Mouse (Mus musculus) neural tube, embryonic 12.5 days (tissue): ENCODE data around the gene Zfpm1. TPM values are rescaled to one million over a fixed set of nuclear protein-coding genes. Genes with fewer than 3 reads are reported as not detected.

Experiments used
- ATAC-seq: fragments of 200-750 bp; cut with Nextera tagmentation; 2 replicates; pipeline ENCODE4 v1.8.0; 2017; ENCODE audit warnings: low read depth, mild to moderate bottlenecking, moderate TSS enrichment, moderate library complexity; ENCODE audit not compliant: low FRiP score
- H3K27ac ChIP-seq: fragments of 300-500 bp; sonication (generic); 2 replicates; pipeline ENCODE4 v1.5.1; 2016
- H3K27me3 ChIP-seq: fragments of 300-500 bp; sonication (generic); replicated peaks from 2 replicates; pipeline ENCODE4 v1.6.1; 2016; ENCODE audit warnings: mild to moderate bottlenecking
- H3K36me3 ChIP-seq: fragments of 300-500 bp; sonication (generic); 2 replicates; pipeline ENCODE4 v1.6.1; 2016; ENCODE audit warnings: mild to moderate bottlenecking
- H3K4me1 ChIP-seq: fragments of 300-500 bp; sonication (generic); 2 replicates; pipeline ENCODE4 v1.6.1; 2016
- H3K4me2 ChIP-seq: fragments of 300-500 bp; sonication (generic); replicated peaks from 2 replicates; pipeline ENCODE4 v1.6.1; 2016; ENCODE audit warnings: mild to moderate bottlenecking
- H3K4me3 ChIP-seq: fragments of 300-500 bp; sonication (generic); 2 replicates; pipeline ENCODE4 v1.5.1; 2016
- H3K9ac ChIP-seq: fragments of 300-500 bp; sonication (generic); 2 replicates; pipeline ENCODE4 v1.6.1; 2016; ENCODE audit warnings: mild to moderate bottlenecking
- H3K9me3 ChIP-seq: fragments of 300-500 bp; sonication (generic); 2 replicates; pipeline ENCODE4 v1.6.1; 2016; ENCODE audit warnings: mild to moderate bottlenecking
- WGBS: fragments of 180-500 bp; shearing (Covaris S2); methylation state at CpG from one replicate; pipeline ENCODE4 v1.1.7; 2016; 5-methylcytosine and 5-hydroxymethylcytosine counted together
- polyA plus RNA-seq: library from polyadenylated mRNA; unstranded; fragments of >200 nt; fragmentation: Nextera tagmentation; extraction: Ambion mirVana; gene quantifications from 2 replicates; pipeline ENCODE4 v1.2.1, GENCODE M21; 2016

Gene Zfpm1
- polyA plus RNA-seq, 1 experiment from 2014 or later: 2.3 TPM

DNA sequence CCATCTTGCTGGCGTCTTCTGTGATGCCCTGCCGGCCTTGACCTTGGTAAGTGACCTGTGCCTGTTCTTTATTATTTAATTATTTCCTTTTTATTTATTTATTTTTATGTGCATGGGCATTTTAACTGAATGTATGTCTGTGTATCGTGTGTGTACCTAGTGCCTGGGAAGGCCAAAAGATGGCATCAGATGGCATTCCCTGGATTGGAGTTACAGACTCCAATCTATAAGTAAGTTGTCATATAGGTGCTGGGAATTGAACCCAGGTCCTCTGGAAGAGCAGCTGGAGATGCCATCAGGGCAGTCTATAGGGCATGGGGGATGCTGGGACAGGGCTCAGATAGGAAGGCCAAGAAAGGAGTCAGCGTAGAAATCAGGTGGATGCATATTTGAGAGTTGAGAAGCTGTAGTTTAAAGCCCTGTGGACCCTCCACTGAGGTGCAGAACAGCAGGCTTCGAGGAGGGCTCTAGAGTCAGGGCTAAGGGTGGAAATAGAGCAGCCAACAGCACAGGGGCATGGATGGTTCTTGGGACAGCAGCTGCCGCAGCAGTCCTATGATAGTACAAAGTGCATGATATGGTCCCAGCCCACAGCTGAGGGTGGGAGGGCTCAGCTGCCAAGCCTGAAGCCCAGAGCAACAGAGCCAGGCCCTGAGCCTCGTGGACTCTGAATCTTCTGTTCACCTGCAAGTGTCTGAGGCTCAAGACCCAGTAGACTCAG is 78.9 kb downstream of the Zfpm1 start, which contains the start of gene Trhr2:
Gene Trhr2, minus strand, starts transcription at position 51 of the 721 bp plus-strand sequence.
- ATAC-seq: no peak
- H3K36me3 ChIP-seq: no peaks in the 10 kb centered on the region
- H3K9me3 ChIP-seq: no peaks in the 10 kb centered on the region
- WGBS: 75% methylated on average over 7 of the region's 7 CpGs
- no peak within 1 kb of the TSS for H3K27ac ChIP-seq
- no peaks in the 10 kb centered on the region; the same call in none of the 2 replicates for H3K27me3 ChIP-seq
- no peaks in the 10 kb centered on the region for H3K4me1 ChIP-seq
- no peak within 1 kb of the TSS for H3K9ac ChIP-seq
- H3K4me3 ChIP-seq: no peak within 1 kb of the TSS
- no peak within 1 kb of the TSS for H3K4me2 ChIP-seq

DNA sequence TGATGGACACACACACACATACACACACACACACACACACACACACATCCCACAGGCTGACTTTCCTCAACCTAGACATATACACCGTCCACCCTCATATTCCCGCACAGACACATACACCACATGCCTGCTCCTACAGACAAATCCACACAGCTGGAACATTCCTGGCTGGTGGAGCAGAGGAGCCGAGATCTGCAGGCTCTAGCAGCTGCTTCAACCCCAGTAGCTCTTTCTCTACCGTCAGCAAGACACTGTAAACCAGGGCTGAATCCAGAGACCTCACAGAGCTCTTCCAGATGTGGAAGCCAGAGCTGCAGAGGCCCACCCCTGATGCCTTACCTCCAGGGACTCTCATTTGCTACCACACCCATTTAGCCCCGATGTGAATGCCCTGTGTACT is 80.3 kb downstream of the Zfpm1 start:
- no peak for ATAC-seq
- Histone ChIP-seq H3K27me3 (no peaks in the 10 kb centered on the region; the same call in none of the 2 replicates), H3K4me3 (no peak overlapping the region), H3K4me2 (no peak overlapping the region), H3K36me3 (no peaks in the 10 kb centered on the region), H3K27ac (no peak overlapping the region), H3K9ac (no peak overlapping the region), H3K4me1 (no peaks in the 10 kb centered on the region), H3K9me3 (no peaks in the 10 kb centered on the region)
- WGBS: 44% methylated on average over 5 of the region's 5 CpGs

DNA sequence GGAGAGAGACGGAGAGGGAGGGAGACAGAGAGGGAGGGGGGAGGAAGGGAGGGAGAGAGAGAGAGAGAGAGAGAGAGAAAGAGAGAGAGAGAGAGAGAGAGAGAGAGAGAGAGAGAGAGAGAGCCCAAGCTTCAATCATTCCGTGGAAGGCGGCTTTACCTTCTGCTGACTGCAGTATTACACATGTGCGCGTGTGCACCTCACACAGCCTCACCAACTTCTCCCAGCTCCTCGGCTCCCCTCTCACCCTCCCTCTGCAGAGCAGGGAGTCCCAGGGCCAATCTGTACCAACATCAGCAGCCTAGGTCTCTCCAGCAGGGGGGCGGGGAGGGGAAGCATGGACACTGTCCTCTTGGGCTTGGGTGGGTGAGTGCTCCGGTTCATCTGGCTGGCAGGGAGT is 81.0 kb downstream of the Zfpm1 start:
- Histone ChIP-seq H3K9me3 (no peaks in the 10 kb centered on the region), H3K9ac (no peak overlapping the region), H3K27me3 (no peaks in the 10 kb centered on the region; the same call in none of the 2 replicates), H3K4me1 (no peaks in the 10 kb centered on the region), H3K4me2 (no peak overlapping the region), H3K4me3 (no peak overlapping the region), H3K27ac (no peak overlapping the region), H3K36me3 (no peaks in the 10 kb centered on the region)
- 49% methylated on average over 8 of the region's 8 CpGs for WGBS
- no peak for ATAC-seq

DNA sequence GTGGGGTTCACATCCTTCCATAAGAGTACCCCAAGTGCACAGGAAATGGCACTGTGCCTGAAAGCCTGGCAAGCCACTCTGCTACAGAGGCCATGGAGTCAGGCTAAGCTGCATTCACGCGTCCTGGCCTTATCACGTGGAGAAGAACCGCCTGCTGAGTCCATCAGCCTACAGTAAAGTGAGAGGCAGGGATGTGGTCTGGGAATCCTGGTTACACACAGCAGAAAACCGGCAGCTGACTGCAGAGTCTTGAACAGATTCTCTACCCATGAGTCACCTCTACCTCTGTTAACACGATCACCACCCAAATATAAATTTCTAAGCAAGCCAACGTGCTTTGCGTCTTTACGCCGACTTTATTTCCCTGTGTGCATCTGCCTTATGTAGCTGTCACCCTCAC is 86.6 kb downstream of the Zfpm1 start:
- no peak overlapping the region for H3K4me2 ChIP-seq
- no peaks in the 10 kb centered on the region for H3K4me1 ChIP-seq
- no peaks in the 10 kb centered on the region for H3K27me3 ChIP-seq
- H3K27ac ChIP-seq: no peak overlapping the region
- H3K36me3 ChIP-seq: no peaks in the 10 kb centered on the region
- H3K9ac ChIP-seq: no peak overlapping the region
- 81% methylated on average over 10 of the region's 10 CpGs for WGBS
- H3K4me3 ChIP-seq: no peak overlapping the region
- H3K9me3 ChIP-seq: no peaks in the 10 kb centered on the region
- no peak for ATAC-seq

DNA sequence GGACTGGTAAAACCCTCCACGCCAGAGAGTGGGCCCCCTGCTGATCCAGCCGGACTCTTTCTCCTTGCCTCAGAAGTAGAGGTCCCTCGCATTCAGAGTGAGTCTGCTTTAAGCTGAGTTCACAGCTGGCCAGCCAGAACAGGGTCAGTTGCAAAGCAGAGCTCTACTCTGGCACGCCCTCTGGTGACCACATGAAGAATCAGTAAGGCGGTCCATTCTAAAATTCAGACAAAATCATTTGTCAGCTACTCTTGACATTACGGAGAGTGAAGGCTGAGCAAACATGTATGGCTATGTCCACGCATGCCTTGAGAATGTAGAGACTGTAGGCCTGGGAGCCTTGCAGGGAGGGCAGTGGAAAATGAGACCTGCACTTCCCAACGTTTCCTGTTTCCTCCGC is 87.7 kb downstream of the Zfpm1 start:
- no peak overlapping the region for H3K27ac ChIP-seq
- H3K9ac ChIP-seq: no peak overlapping the region
- ATAC-seq: no peak
- H3K4me3 ChIP-seq: no peak overlapping the region
- H3K4me2 ChIP-seq: no peak overlapping the region
- WGBS: 12% methylated on average over 9 of the region's 9 CpGs
- H3K9me3 ChIP-seq: no peaks in the 10 kb centered on the region
- H3K27me3 ChIP-seq: no peaks in the 10 kb centered on the region
- no peaks in the 10 kb centered on the region for H3K36me3 ChIP-seq
- no peaks in the 10 kb centered on the region for H3K4me1 ChIP-seq

DNA sequence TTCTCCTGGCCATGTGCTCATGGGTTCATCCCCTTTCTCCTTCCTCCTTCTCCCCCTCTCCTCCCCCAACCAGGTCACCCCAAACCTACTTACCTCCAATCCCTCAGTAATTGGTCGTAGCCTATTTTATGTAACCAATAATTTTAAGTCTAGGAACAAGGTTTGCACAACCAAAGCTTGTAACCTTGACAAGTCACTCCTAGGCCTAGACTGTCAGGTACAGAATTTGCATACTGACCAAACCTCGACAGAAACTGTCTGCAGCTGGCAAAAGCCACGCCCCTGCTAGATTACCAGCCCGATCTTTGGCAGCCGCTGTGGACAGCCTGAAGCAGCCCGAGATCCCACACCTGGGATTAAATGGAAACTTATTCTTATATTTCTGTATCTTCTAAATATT is 89.8 kb downstream of the Zfpm1 start:
- no peak overlapping the region for H3K4me3 ChIP-seq
- 75% methylated on average over 6 of the region's 6 CpGs for WGBS
- no peaks in the 10 kb centered on the region for H3K36me3 ChIP-seq
- H3K4me1 ChIP-seq: no peaks in the 10 kb centered on the region
- H3K27ac ChIP-seq: no peak overlapping the region
- no peak overlapping the region for H3K4me2 ChIP-seq
- H3K9me3 ChIP-seq: no peaks in the 10 kb centered on the region
- ATAC-seq: no peak
- H3K27me3 ChIP-seq: no peaks in the 10 kb centered on the region
- no peak overlapping the region for H3K9ac ChIP-seq

DNA sequence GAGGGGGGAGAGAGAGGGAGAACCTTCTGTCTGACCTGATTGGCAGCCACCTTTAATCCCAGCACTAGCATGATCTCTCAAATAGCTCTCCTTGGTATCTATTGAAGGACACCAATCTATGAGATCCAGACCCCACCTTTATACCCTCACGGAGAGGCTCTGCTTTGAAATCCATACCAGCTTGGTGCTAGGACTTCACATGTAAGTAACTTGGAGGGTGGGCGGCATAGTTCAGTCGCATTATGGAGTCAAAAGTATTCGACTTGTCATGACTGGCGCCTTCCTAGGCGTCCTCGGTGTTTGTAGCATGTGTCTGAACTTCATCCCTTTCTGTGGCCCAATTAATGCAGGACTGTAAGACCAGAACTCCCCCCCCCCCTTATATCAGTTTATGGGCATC is 93.4 kb downstream of the Zfpm1 start:
- Histone ChIP-seq H3K9me3 (no peaks in the 10 kb centered on the region), H3K4me2 (peak overlapping the region; percentile 89), H3K4me1 (peaks cover 14% of the 10 kb centered on the region), H3K4me3 (no peak overlapping the region), H3K9ac (no peak overlapping the region), H3K27me3 (no peaks in the 10 kb centered on the region), H3K27ac (no peak overlapping the region), H3K36me3 (peaks cover 8% of the 10 kb centered on the region)
- WGBS: 88% methylated on average over 7 of the region's 7 CpGs
- ATAC-seq: no peak

DNA sequence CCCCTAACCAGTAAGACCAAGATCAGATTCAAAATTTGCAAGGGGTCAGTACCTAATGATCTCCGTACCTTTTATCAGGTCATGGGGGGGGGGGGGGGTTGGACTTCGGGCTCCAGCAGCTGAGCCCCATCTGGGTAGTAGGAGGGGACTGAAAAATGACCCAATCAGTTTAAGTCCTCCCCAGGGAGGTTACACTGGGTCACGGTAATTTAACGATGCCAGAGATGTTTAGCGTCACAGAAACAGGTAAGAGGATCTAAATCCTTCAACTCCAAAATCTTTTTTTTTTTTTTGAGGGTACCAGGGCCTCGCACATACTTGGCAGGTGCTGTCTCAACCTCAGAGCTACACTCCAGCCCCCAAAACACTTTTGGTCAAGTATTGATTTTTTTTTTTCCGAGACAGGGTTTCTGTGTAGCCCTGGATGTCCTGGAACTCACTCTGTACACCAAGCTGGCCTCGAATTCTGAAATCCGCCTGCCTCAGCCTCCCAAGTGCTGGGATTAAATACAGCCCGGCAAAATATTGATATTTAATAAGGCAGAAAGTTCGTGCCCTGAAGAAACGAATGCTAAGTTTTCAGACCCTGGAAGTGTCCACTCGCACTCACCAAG is 93.9 kb downstream of the Zfpm1 start:
- Histone ChIP-seq H3K9ac (no peak overlapping the region), H3K4me2 (peak overlapping the region; percentile 89), H3K4me1 (peaks cover 14% of the 10 kb centered on the region), H3K27me3 (no peaks in the 10 kb centered on the region), H3K4me3 (peak overlapping the region; percentile 94), H3K27ac (no peak overlapping the region), H3K36me3 (peaks cover 8% of the 10 kb centered on the region), H3K9me3 (no peaks in the 10 kb centered on the region)
- peak; percentile 42 for ATAC-seq
- WGBS: 27% methylated on average over 13 of the region's 13 CpGs

DNA sequence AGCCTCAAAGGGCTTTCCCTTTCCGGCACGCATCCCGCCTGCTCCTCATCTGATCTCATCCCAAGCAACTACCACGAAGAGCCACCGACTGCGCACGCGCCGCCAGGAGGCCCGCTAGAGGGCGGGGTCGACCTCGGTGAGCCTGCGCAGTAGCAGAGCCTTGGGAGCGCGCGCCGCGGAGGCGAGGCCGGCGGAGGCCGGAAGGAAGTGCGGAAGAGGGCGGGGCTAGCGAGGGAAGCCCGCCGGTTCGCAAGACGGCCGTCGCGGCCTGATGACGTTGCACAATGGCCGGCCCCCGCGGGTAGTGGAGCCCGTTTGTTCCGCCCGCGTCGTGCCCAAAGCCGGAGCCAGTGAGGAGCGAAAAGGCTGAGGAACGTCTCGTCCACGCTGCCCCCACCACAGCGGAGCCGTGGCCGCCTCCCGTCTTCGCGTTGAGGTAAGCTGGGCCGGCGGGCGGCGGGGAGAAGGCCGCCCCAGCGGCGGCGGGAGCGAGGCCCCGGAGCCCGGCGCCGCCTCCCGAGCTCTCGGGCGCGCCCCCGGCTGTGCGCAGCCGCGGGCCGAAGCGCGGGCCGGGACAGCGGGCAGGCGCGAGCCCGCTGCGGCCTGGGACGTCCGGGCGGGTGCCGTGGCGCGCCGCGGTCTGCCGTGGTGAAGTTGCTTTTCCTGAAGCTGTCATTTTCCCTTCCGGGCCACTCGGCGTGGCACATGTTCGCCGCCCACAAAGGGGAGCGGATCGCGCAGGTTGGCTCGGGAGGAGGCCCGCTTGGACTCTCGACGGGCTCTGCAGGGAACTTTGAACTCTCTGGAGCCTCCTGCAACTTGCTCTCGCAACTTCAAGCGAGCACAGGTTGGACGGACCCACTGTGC is 94.7 kb downstream of the Zfpm1 start, which contains the start of gene Zc3h18:
Gene Zc3h18, plus strand, starts transcription at position 245 of the 867 bp plus-strand sequence.
- peak within 1 kb of the TSS; percentile 90 for H3K9ac ChIP-seq
- H3K27ac ChIP-seq: peak within 1 kb of the TSS; percentile 66
- WGBS: under 1% methylated on average over 104 of the region's 107 CpGs
- peaks cover 8% of the 10 kb centered on the region for H3K36me3 ChIP-seq
- H3K4me3 ChIP-seq: peak within 1 kb of the TSS; percentile 94
- no peaks in the 10 kb centered on the region for H3K9me3 ChIP-seq
- ATAC-seq: peak; percentile 93
- H3K4me2 ChIP-seq: peak within 1 kb of the TSS; percentile 89
- H3K4me1 ChIP-seq: peaks cover 14% of the 10 kb centered on the region
- H3K27me3 ChIP-seq: no peaks in the 10 kb centered on the region

DNA sequence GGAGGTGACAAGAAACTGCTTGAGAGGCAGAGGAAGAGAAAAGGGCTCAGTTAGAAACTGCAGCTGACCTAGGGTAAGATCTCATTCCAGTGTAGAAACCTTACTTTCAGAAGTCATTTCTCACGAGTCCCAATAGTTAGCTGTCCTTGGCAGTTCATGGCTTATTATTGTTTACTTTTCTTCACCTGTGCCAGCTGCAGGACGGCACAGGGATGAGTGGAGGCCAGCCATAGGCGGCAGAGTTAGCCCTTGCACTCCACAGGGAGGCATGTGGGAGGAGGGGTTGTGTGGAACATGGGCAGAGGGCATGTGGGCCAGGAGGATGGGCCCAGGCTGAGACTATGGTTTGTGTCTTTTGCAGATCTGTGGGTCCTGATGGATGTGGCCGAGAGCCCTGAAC is 101.1 kb downstream of the Zfpm1 start:
- Histone ChIP-seq H3K4me3 (no peak overlapping the region), H3K4me1 (peaks cover 3% of the 10 kb centered on the region), H3K36me3 (peaks cover 56% of the 10 kb centered on the region), H3K4me2 (no peak overlapping the region), H3K9ac (no peak overlapping the region), H3K9me3 (no peaks in the 10 kb centered on the region), H3K27me3 (no peaks in the 10 kb centered on the region), H3K27ac (no peak overlapping the region)
- no peak for ATAC-seq
- WGBS: 90% methylated on average over 4 of the region's 4 CpGs
